Mouse (Mus musculus): ENCODE data around the gene B3galt4. TPM values are rescaled to one million over a fixed set of nuclear protein-coding genes. Genes with fewer than 3 reads are reported as not detected.

B3galt4 gene
- total RNA-seq (2023): 11.3 and 12.8 TPM in 2 replicates

DNA sequence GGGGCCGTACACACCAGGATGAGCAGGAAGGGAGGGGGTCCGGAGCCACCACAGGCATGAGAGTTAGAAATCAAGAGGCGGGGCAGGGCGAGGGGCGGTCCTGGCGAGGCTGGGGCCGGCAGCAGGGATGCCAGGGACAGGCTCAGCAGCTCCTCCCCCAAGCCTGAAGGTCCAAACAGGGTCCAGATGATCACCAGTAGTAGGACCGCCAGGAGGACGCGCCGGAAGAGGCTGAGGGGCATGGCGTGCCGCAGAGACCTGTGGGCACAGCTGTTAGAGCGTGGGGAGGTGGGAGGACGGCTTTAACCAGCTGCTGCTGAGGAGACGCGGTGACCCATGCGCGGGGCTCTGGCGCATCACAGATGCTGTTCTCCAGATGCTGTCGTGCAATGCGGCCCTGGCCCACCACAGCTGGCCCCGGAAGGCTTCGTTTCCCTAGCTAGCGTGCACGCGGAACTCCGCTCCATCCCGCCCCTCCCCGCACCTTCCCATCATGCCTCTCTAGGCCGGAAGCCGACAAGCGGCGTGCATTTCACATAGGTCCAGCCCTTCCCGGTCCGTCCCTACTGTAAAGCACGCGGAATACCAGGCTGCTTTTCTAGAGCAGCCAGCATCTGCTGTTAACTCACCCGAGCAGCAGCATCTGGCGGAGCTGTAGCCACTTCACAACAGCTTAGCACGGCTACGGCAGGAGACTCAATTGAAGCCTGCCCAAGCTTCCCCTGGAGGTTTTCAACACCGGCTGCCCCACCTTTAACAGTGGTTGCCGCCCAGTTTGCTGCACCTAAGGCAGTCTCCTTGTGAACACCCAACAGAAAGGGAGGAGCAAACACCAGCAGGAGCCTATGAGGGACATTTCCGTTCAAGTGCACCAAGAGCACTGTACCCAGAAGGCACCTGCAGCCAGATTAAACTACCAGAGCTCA lies at the start of gene B3galt4:
TSS of gene B3galt4 (minus strand) at position 468 of the 926 bp plus-strand sequence.

DNA sequence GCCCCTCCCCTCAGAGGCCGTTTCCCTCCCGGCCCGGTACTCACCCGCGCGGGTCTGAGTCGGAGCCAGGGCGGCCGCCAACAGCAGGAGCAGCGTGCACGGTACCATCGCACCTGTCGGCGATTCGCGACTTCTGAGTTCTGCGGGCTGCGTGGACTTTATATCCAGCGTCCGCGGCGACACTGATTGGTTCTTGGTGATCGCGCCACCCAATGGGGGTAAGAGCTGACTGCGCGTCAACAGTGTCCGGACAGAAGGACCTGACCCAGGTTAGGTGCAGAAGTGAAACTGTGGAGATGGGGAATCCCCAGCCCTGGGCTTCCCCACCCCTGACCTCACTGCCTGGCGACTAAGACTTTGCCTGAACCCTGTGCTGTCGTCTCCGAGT lies 48.9 kb upstream of the B3galt4 start, which contains the start of gene H2-K1:
TSS of gene H2-K1 (minus strand) at position 198 of the 388 bp plus-strand sequence.

DNA sequence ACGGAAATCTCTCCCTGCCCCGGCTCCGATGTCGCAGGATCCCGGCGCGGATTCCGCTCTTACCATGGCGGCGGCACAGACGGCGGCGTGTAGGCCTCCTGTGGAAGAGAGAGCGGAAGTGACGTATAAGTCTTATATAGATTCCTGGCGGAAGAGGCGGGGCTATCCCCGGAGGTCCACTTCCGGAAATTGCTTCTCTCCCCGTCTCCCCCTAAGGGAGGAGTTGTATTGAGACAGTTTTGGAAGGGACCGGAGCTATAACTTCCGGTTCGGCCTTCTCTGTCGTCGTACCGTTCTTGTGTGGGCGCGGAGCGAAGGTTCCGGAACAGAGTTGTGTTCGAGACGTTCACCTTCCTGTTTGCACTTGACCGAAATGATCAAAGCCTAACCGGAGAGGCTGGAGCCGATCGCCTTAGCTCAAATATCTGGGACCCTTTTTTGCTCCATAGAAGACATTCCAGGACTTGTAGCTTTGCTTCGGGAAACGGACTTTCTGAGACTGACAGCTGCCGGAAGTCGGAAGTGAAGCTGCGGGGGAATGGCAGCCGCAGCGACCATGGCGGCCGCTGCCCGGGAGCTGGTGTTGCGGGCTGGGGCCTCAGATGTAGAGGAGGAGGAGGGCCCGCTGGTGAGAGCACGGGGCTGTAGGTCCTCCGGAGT lies 4.4 kb upstream of the B3galt4 start, which contains the start of the genes Vps52 and Rps18:
TSS of gene Vps52 (plus strand) at position 258 of the 660 bp plus-strand sequence.
TSS of gene Rps18 (minus strand) at position 447 of the 660 bp plus-strand sequence.

GRCm38 (mm10) chr17:33940206-33940805 lies 11.0 kb downstream of the B3galt4 start, which contains the start of the genes Pfdn6 and Wdr46:
TSS of gene Pfdn6 (minus strand) at chr17:33940343.
TSS of gene Wdr46 (plus strand) at chr17:33940660.

GRCm38 (mm10) chr17:33929371-33930279 lies 21.7 kb downstream of the B3galt4 start, which contains the start of gene Rgl2:
TSS of gene Rgl2 (plus strand) at chr17:33929543.

DNA sequence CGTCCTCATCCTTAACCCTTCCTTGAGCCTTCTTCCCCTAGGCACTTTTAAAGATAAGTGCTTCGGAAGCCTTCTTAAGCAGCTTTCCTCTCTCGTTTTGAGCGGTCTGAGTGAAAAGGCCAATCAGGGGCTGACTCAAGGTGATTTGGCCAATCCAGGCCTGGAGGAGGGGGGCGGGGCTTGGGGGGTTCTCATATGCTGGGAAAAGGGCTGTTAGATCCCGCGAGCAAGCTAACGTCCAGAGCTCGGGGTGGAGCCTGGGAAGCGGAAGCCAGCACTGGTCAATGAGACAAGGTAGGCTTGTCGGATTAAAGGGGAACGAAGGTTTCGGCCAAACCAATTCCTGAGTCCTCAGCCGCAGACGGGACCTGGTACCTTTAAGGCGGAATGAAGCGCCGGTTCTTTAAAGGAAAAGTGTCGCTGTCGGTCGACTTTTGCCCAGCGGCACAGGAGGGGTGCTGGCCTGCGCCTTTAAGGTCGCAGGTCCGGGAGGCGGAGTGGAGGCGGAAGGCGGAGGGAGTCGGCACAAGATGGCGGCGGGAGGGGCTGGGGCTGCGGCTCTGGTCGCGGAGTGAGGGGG lies 35.5 kb downstream of the B3galt4 start, which contains the start of the genes Tapbp and Zbtb22:
TSS of gene Tapbp (plus strand) at position 229 of the 580 bp plus-strand sequence.
TSS of gene Zbtb22 (plus strand) at position 234 of the 580 bp plus-strand sequence.

GRCm38 (mm10) chr17:33909077-33909868 lies 42.0 kb downstream of the B3galt4 start, which contains the start of gene Daxx:
TSS of gene Daxx (plus strand) at chr17:33909414.

GRCm38 (mm10) chr17:33904835-33905234 lies 46.5 kb downstream of the B3galt4 start, which contains the start of gene Platr17:
TSS of gene Platr17 (plus strand) at chr17:33905135.

Other genes starting within 250 kb of the B3galt4 start
- gene March2, start 232.8 kb downstream of the B3galt4 start, total RNA-seq (2023): 48.6 and 60.5 TPM in 2 replicates
- gene Rab11b, start 191.0 kb downstream of the B3galt4 start, total RNA-seq (2023): 204 and 227 TPM in 2 replicates
- 1.2 and 1.5 TPM in 2 replicates for gene Angptl4, start 169.7 kb downstream of the B3galt4 start, total RNA-seq (2023)
- 3.1 and 7.7 TPM in 2 replicates for gene Kank3, start 141.0 kb downstream of the B3galt4 start, total RNA-seq (2023)
- gene Rps28, start 126.9 kb downstream of the B3galt4 start, total RNA-seq (2023): 711 and 827 TPM in 2 replicates
- gene Ndufa7, start 126.9 kb downstream of the B3galt4 start, total RNA-seq (2023): 74.0 and 119 TPM in 2 replicates
- gene Cd320, start 108.4 kb downstream of the B3galt4 start, total RNA-seq (2023): 1.4 and 1.5 TPM in 2 replicates
- not detected in 2 replicates for gene Gm7029, start 77.7 kb downstream of the B3galt4 start, total RNA-seq (2023)
- 34.6 and 53.7 TPM in 2 replicates for gene Kifc1, start 60.8 kb downstream of the B3galt4 start, total RNA-seq (2023)
- not detected in 2 replicates for gene Platr17, start 46.4 kb downstream of the B3galt4 start, total RNA-seq (2023)
- gene Daxx, start 42.1 kb downstream of the B3galt4 start, total RNA-seq (2023): 33.8 and 48.4 TPM in 2 replicates
- 290 and 325 TPM in 2 replicates for gene Tapbp, start 35.6 kb downstream of the B3galt4 start, total RNA-seq (2023)
- gene Zbtb22, start 35.6 kb downstream of the B3galt4 start, total RNA-seq (2023): 27.9 and 37.3 TPM in 2 replicates
- 218 and 285 TPM in 2 replicates for gene Rgl2, start 21.9 kb downstream of the B3galt4 start, total RNA-seq (2023)
- gene Pfdn6, start 11.1 kb downstream of the B3galt4 start, total RNA-seq (2023): 46.9 and 53.4 TPM in 2 replicates
- 18.3 and 21.6 TPM in 2 replicates for gene Wdr46, start 10.8 kb downstream of the B3galt4 start, total RNA-seq (2023)
- gene Vps52, start 4.3 kb upstream of the B3galt4 start, total RNA-seq (2023): 56.0 and 70.7 TPM in 2 replicates
- 242 and 295 TPM in 2 replicates for gene Rps18, start 4.5 kb upstream of the B3galt4 start, total RNA-seq (2023)
- 1,081 and 1,209 TPM in 2 replicates for gene H2-K1, start 48.9 kb upstream of the B3galt4 start, total RNA-seq (2023)
- 9.9 and 11.6 TPM in 2 replicates for gene Ring1, start 73.2 kb upstream of the B3galt4 start, total RNA-seq (2023)
- gene H2-Ke6, start 76.6 kb upstream of the B3galt4 start, total RNA-seq (2023): 67.8 and 83.5 TPM in 2 replicates
- 85.8 and 92.4 TPM in 2 replicates for gene Slc39a7, start 80.2 kb upstream of the B3galt4 start, total RNA-seq (2023)
- 54.6 and 60.1 TPM in 2 replicates for gene Rxrb, start 80.3 kb upstream of the B3galt4 start, total RNA-seq (2023)
- 6.9 and 9.1 TPM in 2 replicates for gene Col11a2, start 87.9 kb upstream of the B3galt4 start, total RNA-seq (2023)
- 1.6 and 2.5 TPM in 2 replicates for gene H2-Oa, start 140.9 kb upstream of the B3galt4 start, total RNA-seq (2023)
- gene H2-DMa, start 168.1 kb upstream of the B3galt4 start, total RNA-seq (2023): 37.1 and 59.5 TPM in 2 replicates
- gene Brd2, start 171.1 kb upstream of the B3galt4 start, total RNA-seq (2023): 207 and 226 TPM in 2 replicates
- 18.6 and 19.3 TPM in 2 replicates for gene H2-DMb2, start 191.8 kb upstream of the B3galt4 start, total RNA-seq (2023)
- 22.2 and 30.6 TPM in 2 replicates for gene H2-DMb1, start 201.6 kb upstream of the B3galt4 start, total RNA-seq (2023)
- 51.1 and 63.7 TPM in 2 replicates for gene Tap1, start 236.1 kb upstream of the B3galt4 start, total RNA-seq (2023)
- 80.5 and 98.6 TPM in 2 replicates for gene Psmb9, start 236.3 kb upstream of the B3galt4 start, total RNA-seq (2023)
- 78.8 and 79.3 TPM in 2 replicates for gene Psmb8, start 246.2 kb upstream of the B3galt4 start, total RNA-seq (2023)